Mouse (Mus musculus) embryonic facial prominence, embryonic 11.5 days (tissue): Measurements from ENCODE around the gene Ptpn22. TPM values are rescaled to one million over a fixed set of nuclear protein-coding genes. Genes with fewer than 3 reads are reported as not detected.
"Not testable (repeated sequence)": the region's sequence is repeated elsewhere in the genome, so short reads cannot be mapped to it uniquely, and the experiment has no call there.

Source experiments
- ATAC-seq: fragments of 200-750 bp; cut with Nextera tagmentation; replicated peaks from 2 replicates; pipeline ENCODE4 v1.8.0; 2017; ENCODE audit warnings: low read depth; ENCODE audit not compliant: insufficient number of reproducible peaks, low FRiP score, low TSS enrichment
- DNase-seq: peaks from one replicate; pipeline ENCODE4 v3.0.0-alpha.2; 2015; ENCODE audit warnings: low spot score
- H3K27ac ChIP-seq: fragments of 300-500 bp; sonication (generic); replicated peaks from 2 replicates; pipeline ENCODE4 v1.5.1; 2014; ENCODE audit warnings: mild to moderate bottlenecking, low read depth, low read length, control low read depth
- H3K27me3 ChIP-seq: fragments of 300-500 bp; sonication (generic); 2 replicates; pipeline ENCODE4 v1.6.1; 2014; ENCODE audit warnings: mild to moderate bottlenecking, low read length, moderate library complexity, mixed read lengths; ENCODE audit not compliant: control insufficient read depth, insufficient read depth
- H3K36me3 ChIP-seq: fragments of 300-500 bp; sonication (generic); replicated peaks from 2 replicates; pipeline ENCODE4 v1.6.1; 2014; ENCODE audit warnings: low read depth, mild to moderate bottlenecking, low read length, moderate library complexity, mixed read lengths; ENCODE audit not compliant: control insufficient read depth, insufficient read depth
- H3K4me1 ChIP-seq: fragments of 300-500 bp; sonication (generic); 2 replicates; pipeline ENCODE4 v1.6.1; 2014; ENCODE audit warnings: low read length, mixed read lengths; ENCODE audit not compliant: control insufficient read depth, insufficient read depth
- H3K4me2 ChIP-seq: fragments of 300-500 bp; sonication (generic); 2 replicates; pipeline ENCODE4 v1.6.1; 2014; ENCODE audit warnings: low read depth, mild to moderate bottlenecking, control low read depth, low read length, moderate library complexity
- H3K4me3 ChIP-seq: fragments of 300-500 bp; sonication (generic); 2 replicates; pipeline ENCODE4 v1.5.1; 2014; ENCODE audit warnings: low read depth, low read length, control low read depth
- H3K9ac ChIP-seq: fragments of 300-500 bp; sonication (generic); replicated peaks from 2 replicates; pipeline ENCODE4 v1.6.1; 2014; ENCODE audit warnings: mild to moderate bottlenecking, control low read depth, low read length
- H3K9me3 ChIP-seq: fragments of 300-500 bp; sonication (generic); replicated peaks from 2 replicates; pipeline ENCODE4 v1.6.1; 2016; ENCODE audit warnings: mild to moderate bottlenecking, low read length, inconsistent platforms, mixed read lengths; ENCODE audit not compliant: control insufficient read depth
- WGBS: fragments of 180-500 bp; shearing (Covaris S2); extraction: QIAGEN DNeasy Blood & Tissue Kit; methylation state at CpG from one replicate; pipeline ENCODE4 v1.1.7; 2014; 5-methylcytosine and 5-hydroxymethylcytosine counted together
- polyA plus RNA-seq: library from polyadenylated mRNA; unstranded; fragments of >200 nt; fragmentation: Nextera tagmentation; extraction: Ambion mirVana; gene quantifications from 2 replicates; pipeline ENCODE4 v1.2.1, GENCODE M21; 2014

Ptpn22 gene
- polyA plus RNA-seq: 0.28 and 0.43 TPM in 2 replicates

- no peaks in the 10 kb centered on the region for H3K4me1 ChIP-seq
- H3K27ac ChIP-seq: no peak within 1 kb of the TSS
- no peak within 1 kb of the TSS for H3K4me2 ChIP-seq
- H3K36me3 ChIP-seq: no peaks in the 10 kb centered on the region
- no peak within 1 kb of the TSS for H3K4me3 ChIP-seq
- 75% methylated on average over 12 of the region's 12 CpGs for WGBS
- no peak within 1 kb of the TSS for H3K9ac ChIP-seq
- DNase-seq (no peak), ATAC-seq (no peak)
- H3K27me3 ChIP-seq: no peaks in the 10 kb centered on the region
- H3K9me3 ChIP-seq: no peaks in the 10 kb centered on the region
Measured at GRCm38 (mm10) chr3:103858881-103859801, at the start of gene Ptpn22. Gene Ptpn22 (plus strand): TSS chr3:103859795.

- Histone ChIP-seq H3K27me3 (no peaks in the 10 kb centered on the region), H3K4me1 (no peaks in the 10 kb centered on the region), H3K9ac (peak overlapping the region; percentile 87), H3K27ac (peak overlapping the region; percentile 75; the same call in 1 of the 2 replicates), H3K36me3 (peaks cover 2% of the 10 kb centered on the region; the same call in 1 of the 2 replicates), H3K4me3 (peak overlapping the region; percentile 84), H3K9me3 (no peaks in the 10 kb centered on the region), H3K4me2 (peak overlapping the region; percentile 69)
- DNase-seq (no peak), ATAC-seq (no peak; the same call in 1 of the 2 replicates)
- WGBS: under 1% methylated on average over 14 of the region's 14 CpGs
Measured at GRCm38 (mm10) chr3:103809799-103810150, 49.8 kb upstream of the Ptpn22 start.

GRCm38 (mm10) chr3:103810967-103811366 lies 48.6 kb upstream of the Ptpn22 start:
- DNase-seq (no peak), ATAC-seq (no peak)
- 86% methylated on average over 6 of the region's 6 CpGs for WGBS
- H3K27ac ChIP-seq: no peak overlapping the region
- no peaks in the 10 kb centered on the region for H3K4me1 ChIP-seq
- no peak overlapping the region for H3K4me3 ChIP-seq
- no peak overlapping the region for H3K4me2 ChIP-seq
- H3K36me3 ChIP-seq: peaks cover 5% of the 10 kb centered on the region; the same call in 1 of the 2 replicates
- no peaks in the 10 kb centered on the region for H3K27me3 ChIP-seq
- H3K9me3 ChIP-seq: no peaks in the 10 kb centered on the region
- H3K9ac ChIP-seq: no peak overlapping the region

GRCm38 (mm10) chr3:103827548-103827947 lies 32.0 kb upstream of the Ptpn22 start:
- H3K4me2 ChIP-seq: no peak overlapping the region
- H3K9me3 ChIP-seq: no peaks in the 10 kb centered on the region
- no peak overlapping the region for H3K9ac ChIP-seq
- DNase-seq: no peak
- H3K4me1 ChIP-seq: no peaks in the 10 kb centered on the region
- no peaks in the 10 kb centered on the region for H3K36me3 ChIP-seq
- H3K27ac ChIP-seq: no peak overlapping the region
- no peaks in the 10 kb centered on the region for H3K27me3 ChIP-seq
- no peak overlapping the region for H3K4me3 ChIP-seq
- no peak for ATAC-seq

- H3K4me2 ChIP-seq: no peak overlapping the region
- H3K4me3 ChIP-seq: no peak overlapping the region
- H3K9me3 ChIP-seq: no peaks in the 10 kb centered on the region
- no peak overlapping the region for H3K27ac ChIP-seq
- DNase-seq (no peak), ATAC-seq (no peak)
- H3K9ac ChIP-seq: no peak overlapping the region
- no peaks in the 10 kb centered on the region for H3K36me3 ChIP-seq
- WGBS: 84% methylated on average over 3 of the region's 3 CpGs
- no peaks in the 10 kb centered on the region for H3K27me3 ChIP-seq
- H3K4me1 ChIP-seq: no peaks in the 10 kb centered on the region
Measured at GRCm38 (mm10) chr3:103829036-103829435, 30.6 kb upstream of the Ptpn22 start.

- DNase-seq, H3K4me2 ChIP-seq, H3K27ac ChIP-seq, ATAC-seq, H3K9ac ChIP-seq, H3K9me3 ChIP-seq, H3K4me3 ChIP-seq, H3K27me3 ChIP-seq, H3K36me3 ChIP-seq, H3K4me1 ChIP-seq: not testable (repeated sequence)
- 81% methylated on average over 1 of the region's 1 CpGs for WGBS
Measured at GRCm38 (mm10) chr3:103830681-103831080, 28.9 kb upstream of the Ptpn22 start.

- no peaks in the 10 kb centered on the region for H3K27me3 ChIP-seq
- no peaks in the 10 kb centered on the region for H3K4me1 ChIP-seq
- no peak overlapping the region for H3K27ac ChIP-seq
- H3K4me3 ChIP-seq: no peak overlapping the region
- ATAC-seq (no peak), DNase-seq (no peak)
- WGBS: 81% methylated on average over 7 of the region's 7 CpGs
- no peak overlapping the region for H3K9ac ChIP-seq
- no peaks in the 10 kb centered on the region for H3K9me3 ChIP-seq
- no peaks in the 10 kb centered on the region for H3K36me3 ChIP-seq
- no peak overlapping the region for H3K4me2 ChIP-seq
Measured at GRCm38 (mm10) chr3:103831146-103831545, 28.4 kb upstream of the Ptpn22 start.

GRCm38 (mm10) chr3:103832426-103832825 lies 27.2 kb upstream of the Ptpn22 start, which contains the start of gene Bcl2l15:
Gene Bcl2l15 (plus strand): TSS chr3:103832601.
- Histone ChIP-seq H3K4me1 (no peaks in the 10 kb centered on the region), H3K27me3 (no peaks in the 10 kb centered on the region), H3K4me3 (no peak within 1 kb of the TSS), H3K9me3 (no peaks in the 10 kb centered on the region), H3K9ac (no peak within 1 kb of the TSS), H3K36me3 (no peaks in the 10 kb centered on the region), H3K27ac (no peak within 1 kb of the TSS), H3K4me2 (no peak within 1 kb of the TSS)
- DNase-seq (no peak), ATAC-seq (no peak)
